Mouse (Mus musculus): ENCODE data around the gene Gm49380. TPM values are rescaled to one million over a fixed set of nuclear protein-coding genes. Genes with fewer than 3 reads are reported as not detected.

Gene Gm49380
- total and polyA plus RNA-seq, 3 experiments: 0.24 TPM; not detected in 2

DNA sequence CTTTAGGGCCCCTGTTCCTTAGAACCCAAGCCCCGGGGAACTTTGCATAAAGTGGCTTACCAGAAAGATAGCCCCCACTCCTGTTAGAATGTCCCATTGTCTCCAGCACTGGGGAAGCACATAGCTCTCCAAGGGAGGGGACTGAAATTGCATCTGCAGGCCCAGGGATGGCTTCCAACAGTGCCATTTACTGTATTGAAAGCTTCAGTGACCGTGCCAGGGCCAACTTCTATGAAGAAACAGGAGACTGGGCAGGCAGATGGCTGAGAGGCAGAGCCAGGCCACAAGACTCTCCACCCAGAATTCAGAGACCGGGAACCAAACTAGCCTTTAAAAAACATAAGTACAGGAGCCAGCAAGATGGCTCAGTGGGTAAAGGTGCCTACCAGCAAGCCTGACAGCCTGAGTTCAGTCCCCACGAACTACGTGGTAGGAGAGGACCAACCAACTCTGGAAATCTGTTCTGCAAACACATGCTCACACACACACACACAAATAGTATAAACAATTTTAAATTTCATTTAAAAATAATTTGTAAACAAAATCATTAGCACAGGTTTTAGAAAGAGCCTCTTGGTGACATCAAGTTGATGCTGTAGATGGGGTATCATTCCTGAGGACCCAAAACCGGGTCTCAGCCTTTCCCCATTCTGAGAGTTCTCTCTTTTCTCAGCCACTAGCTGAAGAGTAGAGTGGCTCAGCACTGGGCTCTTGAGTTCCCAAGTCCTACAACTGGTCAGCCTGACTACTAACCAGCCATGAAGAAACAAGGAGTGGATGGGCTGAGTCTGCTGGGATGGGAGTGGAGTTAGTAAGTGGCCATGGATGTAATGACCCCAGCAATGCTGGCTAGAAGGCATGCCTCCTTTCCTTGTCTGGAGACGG lies 71.5 kb downstream of the Gm49380 start:
- no peak overlapping the region for H3K27ac ChIP-seq (ENCODE audit: control insufficient read depth, low read depth, low read length)
- DNase-seq (ENCODE audit: low read depth, low spot score): no peak
- TF ChIP-seq CHD2 (IDR thresholded peaks at IDR 0.05; ENCODE audit: low read length) (no peak), EP300 (IDR thresholded peaks at IDR 0.05; ENCODE audit: low read depth in 1 of 2, low read length in 2 of 2) (no peak), ZC3H11A (IDR thresholded peaks at IDR 0.05; ENCODE audit: low read depth, low read length) (no peak), POLR2AphosphoS5 (IDR thresholded peaks at IDR 0.05; ENCODE audit: borderline replicate concordance, low read depth, low read length) (no peak), TCF12 (IDR thresholded peaks at IDR 0.05; ENCODE audit: low read depth, low read length) (no peak), ELF1 (IDR thresholded peaks at IDR 0.05; ENCODE audit: low read depth, low read length) (no peak), MAX (IDR thresholded peaks at IDR 0.05; ENCODE audit: low read length) (no peak), POLR2A (IDR thresholded peaks at IDR 0.05; ENCODE audit: control insufficient read depth in 1 of 2, insufficient read depth in 1 of 2, low read depth in 1 of 2, low read length in 2 of 2, poor library complexity in 1 of 2) (no peak), RAD21 (IDR thresholded peaks at IDR 0.05; ENCODE audit: low read depth, low read length) (no peak)
- no peaks in the 10 kb centered on the region for H3K79me2 ChIP-seq (ENCODE audit: control insufficient read depth, insufficient read depth, low read length, poor library complexity)
- H3K4me3 ChIP-seq (ENCODE audit: control insufficient read depth in 1 of 2, insufficient read depth in 1 of 2, low read depth in 2 of 2, low read length in 2 of 2): no peak overlapping the region
- no peaks in the 10 kb centered on the region for H3K27me3 ChIP-seq (ENCODE audit: control insufficient read depth in 1 of 2, insufficient read depth in 2 of 2, low read length in 2 of 2)
- H3K36me3 ChIP-seq (ENCODE audit: control insufficient read depth in 1 of 2, insufficient read depth in 2 of 2, low read length in 2 of 2): peaks cover 0 to 21% of the 10 kb centered on the region in 2 experiments; a peak in 2 of 4 replicates
- no peak overlapping the region for H3K9ac ChIP-seq (ENCODE audit: control insufficient read depth, low read depth, low read length, poor library complexity, severe bottlenecking)
- peaks cover 0 to 22% of the 10 kb centered on the region in 2 experiments; a peak in 3 of 4 replicates for H3K4me1 ChIP-seq (ENCODE audit: control insufficient read depth in 1 of 2, insufficient read depth in 2 of 2, low read length in 2 of 2)
- no peaks in the 10 kb centered on the region for H3K9me3 ChIP-seq (replicated peaks; ENCODE audit: insufficient read depth, low read length)

- Histone ChIP-seq H3K36me3 (ENCODE audit: control insufficient read depth in 1 of 2, insufficient read depth in 2 of 2, low read length in 2 of 2) (0 out of 4 replicates have a peak, but pooled peaks cover 0 to 2% of the 10 kb centered on the region in 2 experiments), H3K27me3 (ENCODE audit: control insufficient read depth in 1 of 2, insufficient read depth in 2 of 2, low read length in 2 of 2) (no peaks in the 10 kb centered on the region), H3K4me3 (ENCODE audit: control insufficient read depth in 1 of 2, insufficient read depth in 1 of 2, low read depth in 2 of 2, low read length in 2 of 2) (no peak overlapping the region), H3K9me3 (replicated peaks; ENCODE audit: insufficient read depth, low read length) (no peaks in the 10 kb centered on the region), H3K27ac (ENCODE audit: control insufficient read depth, low read depth, low read length) (no peak overlapping the region), H3K4me1 (ENCODE audit: control insufficient read depth in 1 of 2, insufficient read depth in 2 of 2, low read length in 2 of 2) (peaks cover 0 to 7% of the 10 kb centered on the region in 2 experiments; a peak in 3 of 4 replicates), H3K9ac (ENCODE audit: control insufficient read depth, low read depth, low read length, poor library complexity, severe bottlenecking) (no peak overlapping the region), H3K79me2 (ENCODE audit: control insufficient read depth, insufficient read depth, low read length, poor library complexity) (no peaks in the 10 kb centered on the region)
- TF ChIP-seq MYB (IDR thresholded peaks at IDR 0.05; ENCODE audit: low read depth, low read length): no peak
- no peak for TF ChIP-seq ZMIZ1 (IDR thresholded peaks at IDR 0.05; ENCODE audit: low read depth, low read length)
- no peak for TF ChIP-seq TCF12 (IDR thresholded peaks at IDR 0.05; ENCODE audit: low read depth, low read length)
- TF ChIP-seq HCFC1 (IDR thresholded peaks at IDR 0.05; ENCODE audit: low read depth, low read length): no peak
- no peak for TF ChIP-seq SIN3A (IDR thresholded peaks at IDR 0.05; ENCODE audit: low read length)
- no peak for TF ChIP-seq TBP (IDR thresholded peaks at IDR 0.05; ENCODE audit: low read depth, low read length)
- TF ChIP-seq RAD21 (IDR thresholded peaks at IDR 0.05; ENCODE audit: low read depth, low read length): no peak
- no peak for TF ChIP-seq NELFE (IDR thresholded peaks at IDR 0.05; ENCODE audit: low read depth, low read length)
- TF ChIP-seq ZNF384 (IDR thresholded peaks at IDR 0.05; ENCODE audit: low read depth, low read length): no peak
- no peak for TF ChIP-seq KAT2A (conservative IDR thresholded peaks at IDR 0.05; ENCODE audit: low read depth, low read length)
- no peak for TF ChIP-seq GABPA (IDR thresholded peaks at IDR 0.05; ENCODE audit: low read depth, low read length)
- TF ChIP-seq POLR2AphosphoS2 (IDR thresholded peaks at IDR 0.05; ENCODE audit: low read length): no peak
- TF ChIP-seq CHD2 (IDR thresholded peaks at IDR 0.05; ENCODE audit: low read length): no peak
- no peak for TF ChIP-seq USF1 (IDR thresholded peaks at IDR 0.05; ENCODE audit: low read depth, low read length)
- no peak for TF ChIP-seq SMC3 (IDR thresholded peaks at IDR 0.05; ENCODE audit: low read depth, low read length)
- TF ChIP-seq POLR2A (IDR thresholded peaks at IDR 0.05; ENCODE audit: control insufficient read depth in 1 of 2, insufficient read depth in 1 of 2, low read depth in 1 of 2, low read length in 2 of 2, poor library complexity in 1 of 2): no peak
- TF ChIP-seq POLR2AphosphoS5 (IDR thresholded peaks at IDR 0.05; ENCODE audit: borderline replicate concordance, low read depth, low read length): no peak
- no peak for TF ChIP-seq JUND (IDR thresholded peaks at IDR 0.05; ENCODE audit: low read depth, low read length)
- TF ChIP-seq MYC (IDR thresholded peaks at IDR 0.05; ENCODE audit: low read depth, low read length): no peak
- DNase-seq (ENCODE audit: low read depth, low spot score): no peak
These were observed 76.2 kb downstream of the Gm49380 start for GRCm38 (mm10) chr9:44037106-44037505.
